Mouse (Mus musculus): ENCODE results near the gene Slc6a21. TPM values are rescaled to one million over a fixed set of nuclear protein-coding genes. Genes with fewer than 3 reads are reported as not detected.

Slc6a21 gene
- total RNA-seq (2014; rRNA removed) (not detected in 2 replicates), polyA plus RNA-seq (2015; fragmentation: Nextera tagmentation; extraction: Ambion mirVana) (not detected in 2 replicates)

DNA sequence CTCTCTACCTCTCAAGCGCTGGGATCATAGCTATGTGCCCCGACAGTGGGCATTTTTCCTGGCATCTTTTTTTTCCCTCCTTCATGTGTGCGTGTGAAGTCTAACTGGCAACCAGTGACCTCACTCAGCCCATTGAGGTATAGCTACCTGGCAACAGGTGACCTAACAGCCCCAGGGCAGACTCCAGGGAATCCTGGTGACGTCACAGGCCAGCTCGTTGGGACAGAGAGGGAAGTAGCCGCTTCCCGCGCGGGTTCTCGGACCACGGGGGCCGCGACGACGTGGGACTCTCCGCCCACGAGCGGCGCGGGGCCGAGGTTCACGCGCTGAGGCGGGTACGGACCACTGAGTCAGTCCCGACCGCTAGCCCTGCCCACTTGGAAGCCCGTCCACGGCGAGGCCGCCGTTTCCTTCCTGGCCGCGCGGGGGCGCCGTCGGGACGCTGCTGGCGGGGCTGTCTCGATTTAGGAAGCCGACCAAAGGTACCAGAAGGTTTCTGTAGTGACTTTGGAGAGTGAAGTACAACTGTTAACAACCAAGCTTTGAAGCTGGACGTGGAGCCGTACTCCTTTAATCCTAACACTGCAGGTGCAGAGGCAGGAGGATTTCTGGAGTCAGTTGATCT, at the start of gene Slc6a21:
TSS of gene Slc6a21 (plus strand) at position 378 of the 625 bp plus-strand sequence.
- H3K27me3 ChIP-seq (ENCODE audit: insufficient read depth, low read length) = no peaks in the 10 kb centered on the region
- H3K27ac ChIP-seq = no peak within 1 kb of the TSS
- ATAC-seq (no peak), DNase-seq (ENCODE audit: low spot score) (peak; percentile 33)
- no peaks in the 10 kb centered on the region for H3K36me3 ChIP-seq (ENCODE audit: insufficient read depth, low read length)
- peak within 1 kb of the TSS; percentile 32 for H3K4me3 ChIP-seq (ENCODE audit: low read length)
- H3K4me1 ChIP-seq (ENCODE audit: insufficient read depth, low read length) = no peaks in the 10 kb centered on the region
- H3K9me3 ChIP-seq (ENCODE audit: low read length) = no peaks in the 10 kb centered on the region
- peak within 1 kb of the TSS; percentile 55 for H3K4me2 ChIP-seq (ENCODE audit: low read depth, low read length)
- TF ChIP-seq CTCF (IDR thresholded peaks at IDR 0.05; ENCODE audit: low read depth) = peak; percentile 70
- H3K9ac ChIP-seq (replicated peaks; ENCODE audit: low read length) = no peak within 1 kb of the TSS; the same call in 1 of the 2 replicates
- WGBS = 7% methylated on average over 44 of the region's 44 CpGs

DNA sequence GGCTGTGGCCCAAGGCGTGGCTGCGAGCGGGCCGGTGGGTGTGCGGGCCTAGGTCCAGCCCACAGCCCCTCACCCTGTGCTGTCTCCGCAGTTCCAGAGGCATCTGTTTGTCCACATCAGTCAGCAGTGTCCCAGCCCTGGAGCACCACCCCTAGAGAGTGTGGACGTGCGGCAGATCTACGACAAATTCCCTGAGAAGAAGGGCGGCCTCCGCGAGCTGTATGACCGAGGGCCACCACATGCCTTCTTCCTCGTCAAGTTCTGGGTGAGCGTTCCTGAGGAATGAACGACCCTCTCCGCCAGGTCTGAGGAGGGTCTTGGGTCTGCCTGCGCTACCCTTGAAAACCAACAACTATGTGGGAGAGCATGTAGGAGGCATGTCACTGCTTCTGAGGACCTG, 48.8 kb upstream of the Slc6a21 start:
- no peak for TF ChIP-seq CTCF (IDR thresholded peaks at IDR 0.05; ENCODE audit: low read depth)
- Histone ChIP-seq H3K4me3 (ENCODE audit: low read length) (no peak overlapping the region), H3K27me3 (ENCODE audit: insufficient read depth, low read length) (no peaks in the 10 kb centered on the region), H3K9ac (replicated peaks; ENCODE audit: low read length) (no peak overlapping the region), H3K4me2 (ENCODE audit: low read depth, low read length) (no peak overlapping the region), H3K27ac (no peak overlapping the region), H3K36me3 (ENCODE audit: insufficient read depth, low read length) (peaks cover 10% of the 10 kb centered on the region), H3K9me3 (ENCODE audit: low read length) (no peaks in the 10 kb centered on the region), H3K4me1 (ENCODE audit: insufficient read depth, low read length) (no peaks in the 10 kb centered on the region; the same call in 1 of the 2 replicates)
- 82% methylated on average over 18 of the region's 18 CpGs for WGBS
- DNase-seq (ENCODE audit: low spot score) = no peak
- no peak for ATAC-seq

DNA sequence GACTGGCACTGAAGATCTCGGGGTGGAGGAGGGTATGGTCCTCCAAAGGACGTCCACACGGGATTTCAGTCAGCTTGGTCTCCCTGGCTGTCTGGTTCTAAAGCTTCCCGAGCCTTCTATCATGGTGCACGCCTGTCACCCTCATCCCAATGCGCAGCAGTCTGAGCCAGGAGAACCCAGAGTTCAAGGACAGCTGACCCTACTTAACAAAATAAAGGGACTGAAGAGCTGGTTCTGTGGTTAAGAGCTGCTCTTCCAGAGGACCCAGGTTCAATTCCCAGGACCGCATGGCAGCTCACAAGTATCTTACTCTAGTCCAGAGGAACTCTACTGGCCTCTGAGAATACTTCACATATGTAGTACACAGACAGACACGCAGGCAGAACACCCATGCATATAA, 48.3 kb upstream of the Slc6a21 start:
- TF ChIP-seq CTCF (IDR thresholded peaks at IDR 0.05; ENCODE audit: low read depth) = no peak
- H3K27ac ChIP-seq = no peak overlapping the region
- peaks cover 2% of the 10 kb centered on the region; the same call in 1 of the 2 replicates for H3K4me1 ChIP-seq (ENCODE audit: insufficient read depth, low read length)
- H3K9me3 ChIP-seq (ENCODE audit: low read length) = no peaks in the 10 kb centered on the region
- DNase-seq (ENCODE audit: low spot score) (no peak), ATAC-seq (no peak)
- H3K9ac ChIP-seq (replicated peaks; ENCODE audit: low read length) = no peak overlapping the region
- H3K4me2 ChIP-seq (ENCODE audit: low read depth, low read length) = no peak overlapping the region
- no peak overlapping the region for H3K4me3 ChIP-seq (ENCODE audit: low read length)
- H3K27me3 ChIP-seq (ENCODE audit: insufficient read depth, low read length) = no peaks in the 10 kb centered on the region
- peaks cover 10% of the 10 kb centered on the region for H3K36me3 ChIP-seq (ENCODE audit: insufficient read depth, low read length)
- WGBS = 94% methylated on average over 8 of the region's 8 CpGs

DNA sequence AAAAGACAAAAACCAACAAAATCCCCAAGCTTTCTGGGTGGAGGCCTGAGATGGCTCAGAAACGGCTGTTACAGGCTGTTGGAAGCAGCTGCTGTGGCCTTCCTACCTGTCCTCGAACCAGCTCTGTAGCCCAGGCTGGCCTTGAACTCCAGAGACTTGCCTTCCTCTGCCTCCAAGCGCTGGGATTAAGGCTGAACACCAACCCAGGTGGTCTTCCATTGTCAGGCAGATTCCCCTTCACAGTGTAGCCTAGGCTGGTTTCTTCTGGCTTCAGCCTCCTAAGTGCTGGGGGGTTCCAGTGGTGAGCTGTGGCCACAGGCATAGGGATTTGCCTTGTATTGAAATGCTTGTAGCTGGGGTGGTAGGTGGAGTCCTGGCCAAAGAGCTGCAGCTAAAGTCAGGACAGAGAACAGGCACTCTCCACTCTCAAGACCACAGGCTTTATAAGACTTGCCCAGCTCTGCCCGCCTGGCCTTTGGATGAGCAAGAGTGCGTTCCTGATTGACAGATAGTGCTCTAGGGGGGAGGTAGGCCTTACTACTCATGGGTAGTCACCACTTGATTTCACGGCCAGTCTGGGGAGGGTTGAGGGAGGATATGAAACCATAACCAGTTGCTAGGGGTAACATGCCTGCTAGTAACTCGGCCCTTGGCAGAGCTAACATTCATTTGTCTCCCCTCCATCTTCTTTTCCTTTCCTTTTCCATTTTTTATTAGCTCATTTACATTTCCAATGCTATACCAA, 47.7 kb upstream of the Slc6a21 start:
- no peak overlapping the region for H3K4me3 ChIP-seq (ENCODE audit: low read length)
- no peaks in the 10 kb centered on the region for H3K27me3 ChIP-seq (ENCODE audit: insufficient read depth, low read length)
- no peak overlapping the region for H3K9ac ChIP-seq (replicated peaks; ENCODE audit: low read length)
- DNase-seq (ENCODE audit: low spot score) = no peak
- 84% methylated on average over 7 of the region's 7 CpGs for WGBS
- ATAC-seq = no peak
- H3K9me3 ChIP-seq (ENCODE audit: low read length) = no peaks in the 10 kb centered on the region
- no peak overlapping the region for H3K4me2 ChIP-seq (ENCODE audit: low read depth, low read length)
- no peak overlapping the region for H3K27ac ChIP-seq
- TF ChIP-seq CTCF (IDR thresholded peaks at IDR 0.05; ENCODE audit: low read depth) = no peak
- peaks cover 5% of the 10 kb centered on the region; the same call in 1 of the 2 replicates for H3K4me1 ChIP-seq (ENCODE audit: insufficient read depth, low read length)
- H3K36me3 ChIP-seq (ENCODE audit: insufficient read depth, low read length) = peaks cover 10% of the 10 kb centered on the region

DNA sequence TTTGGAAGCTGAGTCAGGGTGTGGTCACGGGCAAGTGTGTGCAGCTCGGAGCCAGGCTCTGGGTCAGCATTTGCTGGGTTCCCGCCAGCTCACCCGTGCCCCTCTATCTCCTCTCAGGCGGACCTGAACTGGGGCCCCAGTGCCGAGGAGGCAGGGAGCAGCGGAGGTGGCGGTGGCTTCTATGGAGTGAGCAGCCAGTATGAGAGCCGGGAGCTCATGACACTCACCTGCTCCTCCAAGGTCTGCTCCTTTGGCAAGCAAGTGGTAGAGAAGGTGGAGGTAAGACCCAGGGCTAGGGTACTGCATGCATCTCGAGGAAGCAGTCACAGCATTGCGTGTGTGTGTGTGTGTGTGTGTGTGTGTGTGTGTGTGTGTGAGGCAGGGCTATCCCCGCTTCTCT, 46.1 kb upstream of the Slc6a21 start:
- Histone ChIP-seq H3K27me3 (ENCODE audit: insufficient read depth, low read length) (no peaks in the 10 kb centered on the region), H3K36me3 (ENCODE audit: insufficient read depth, low read length) (peaks cover 8% of the 10 kb centered on the region), H3K4me2 (ENCODE audit: low read depth, low read length) (no peak overlapping the region), H3K9ac (replicated peaks; ENCODE audit: low read length) (no peak overlapping the region), H3K9me3 (ENCODE audit: low read length) (no peaks in the 10 kb centered on the region), H3K4me1 (ENCODE audit: insufficient read depth, low read length) (peaks cover 7% of the 10 kb centered on the region; the same call in 1 of the 2 replicates), H3K4me3 (ENCODE audit: low read length) (no peak overlapping the region), H3K27ac (no peak overlapping the region)
- 85% methylated on average over 12 of the region's 12 CpGs for WGBS
- no peak for TF ChIP-seq CTCF (IDR thresholded peaks at IDR 0.05; ENCODE audit: low read depth)
- DNase-seq (ENCODE audit: low spot score) (no peak), ATAC-seq (no peak)

DNA sequence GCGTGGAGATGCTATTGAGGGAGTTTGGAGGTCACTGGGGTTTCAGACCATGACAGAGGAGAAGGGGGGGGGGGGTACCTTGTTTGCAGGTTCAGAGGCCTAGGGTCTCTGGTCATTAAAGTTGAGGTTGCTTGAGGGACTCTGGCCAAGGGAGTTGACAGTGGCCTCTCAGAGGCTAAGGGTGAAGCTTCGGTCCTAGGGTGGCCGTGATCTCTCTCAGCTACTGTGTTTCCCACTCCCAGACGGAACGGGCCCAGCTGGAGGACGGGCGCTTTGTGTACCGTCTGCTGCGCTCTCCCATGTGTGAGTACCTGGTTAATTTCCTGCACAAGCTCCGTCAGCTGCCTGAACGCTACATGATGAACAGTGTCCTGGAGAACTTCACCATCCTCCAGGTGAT, 45.4 kb upstream of the Slc6a21 start:
- Histone ChIP-seq H3K9ac (replicated peaks; ENCODE audit: low read length) (no peak overlapping the region), H3K4me1 (ENCODE audit: insufficient read depth, low read length) (peaks cover 7% of the 10 kb centered on the region; the same call in 1 of the 2 replicates), H3K27ac (no peak overlapping the region), H3K36me3 (ENCODE audit: insufficient read depth, low read length) (peaks cover under 1% of the 10 kb centered on the region), H3K9me3 (ENCODE audit: low read length) (no peaks in the 10 kb centered on the region), H3K27me3 (ENCODE audit: insufficient read depth, low read length) (no peaks in the 10 kb centered on the region), H3K4me3 (ENCODE audit: low read length) (no peak overlapping the region), H3K4me2 (ENCODE audit: low read depth, low read length) (no peak overlapping the region)
- ATAC-seq (no peak), DNase-seq (ENCODE audit: low spot score) (no peak)
- WGBS = 85% methylated on average over 11 of the region's 11 CpGs
- no peak for TF ChIP-seq CTCF (IDR thresholded peaks at IDR 0.05; ENCODE audit: low read depth)
